Mouse (Mus musculus): ENCODE measurements around the gene Tmem132d. TPM values are rescaled to one million over a fixed set of nuclear protein-coding genes. Genes with fewer than 3 reads are reported as not detected.
A peak's percentile ranks its signal among the peaks of the same experiment; 100 is the strongest.

The Tmem132d gene
- polyA plus RNA-seq, 1 experiment from 2014 or later: 1.7 TPM

- no peak overlapping the region for H3K27ac ChIP-seq (replicated peaks)
- ATAC-seq (ENCODE audit: low read depth): no peak
- H3K9ac ChIP-seq: no peak overlapping the region
- H3K9me3 ChIP-seq: no peaks in the 10 kb centered on the region
- 77% methylated on average over 16 of the region's 16 CpGs for WGBS
- no peak overlapping the region for H3K4me3 ChIP-seq
- H3K36me3 ChIP-seq: no peaks in the 10 kb centered on the region
- H3K27me3 ChIP-seq: peaks cover 91% of the 10 kb centered on the region
- H3K4me1 ChIP-seq (replicated peaks): peaks cover 6% of the 10 kb centered on the region
- no peak overlapping the region for H3K4me2 ChIP-seq
Observed at GRCm38 (mm10) chr5:128438078-128438477, 5.2 kb upstream of the Tmem132d start.

DNA sequence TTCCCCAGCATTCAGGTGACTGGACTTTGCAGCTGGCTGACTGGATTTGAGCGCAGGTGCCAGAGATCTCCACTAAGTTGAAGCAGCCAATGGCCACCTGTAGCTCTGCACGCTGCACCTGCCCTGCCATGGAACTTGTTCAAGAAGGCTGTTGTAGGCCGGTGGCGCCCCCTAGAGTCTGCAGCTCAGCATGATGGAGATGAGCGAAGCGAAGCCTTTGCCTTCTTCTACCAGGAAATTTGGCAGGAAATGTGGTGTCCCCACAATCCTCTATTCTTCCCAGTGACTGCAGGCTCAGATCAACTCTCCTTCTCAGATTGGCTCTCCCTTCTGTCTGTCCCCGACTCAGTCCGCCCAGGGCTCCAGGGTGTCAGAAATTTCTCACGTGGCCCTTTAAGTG is 4.0 kb upstream of the Tmem132d start:
- WGBS: 22% methylated on average over 9 of the region's 9 CpGs
- Histone ChIP-seq H3K36me3 (no peaks in the 10 kb centered on the region), H3K9me3 (no peaks in the 10 kb centered on the region), H3K27me3 (peaks cover 91% of the 10 kb centered on the region), H3K4me1 (replicated peaks) (peaks cover 14% of the 10 kb centered on the region), H3K9ac (no peak overlapping the region), H3K4me3 (no peak overlapping the region), H3K27ac (replicated peaks) (no peak overlapping the region), H3K4me2 (no peak overlapping the region)
- ATAC-seq (ENCODE audit: low read depth): no peak

DNA sequence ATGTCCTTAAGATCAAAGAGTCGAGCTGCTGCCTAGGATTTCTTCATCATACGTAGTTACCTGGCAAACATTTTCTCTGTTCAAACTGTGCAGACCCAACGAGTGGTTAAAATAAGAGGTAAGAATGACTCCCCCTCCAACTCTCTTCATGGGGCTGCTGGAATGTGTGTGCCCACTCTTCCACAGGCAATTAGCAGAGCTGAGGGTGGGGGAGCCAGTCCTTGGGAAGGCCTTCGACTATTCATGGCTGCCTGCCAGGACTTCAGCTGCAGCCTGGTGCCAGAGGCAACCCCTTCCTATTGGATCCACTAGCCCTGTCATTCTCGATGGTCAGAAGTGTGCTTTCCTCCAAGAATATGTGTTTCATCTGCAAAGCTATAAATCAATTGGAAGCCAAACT is 2.8 kb upstream of the Tmem132d start:
- Histone ChIP-seq H3K27me3 (peaks cover 91% of the 10 kb centered on the region), H3K9me3 (no peaks in the 10 kb centered on the region), H3K9ac (no peak overlapping the region), H3K27ac (replicated peaks) (no peak overlapping the region), H3K4me3 (no peak overlapping the region), H3K4me1 (replicated peaks) (peaks cover 14% of the 10 kb centered on the region), H3K36me3 (no peaks in the 10 kb centered on the region), H3K4me2 (no peak overlapping the region)
- whole genome bisulfite sequencing: 56% methylated on average over 5 of the region's 5 CpGs
- no peak for ATAC-seq (ENCODE audit: low read depth)

- Histone ChIP-seq H3K9me3 (no peaks in the 10 kb centered on the region), H3K9ac (no peak overlapping the region), H3K4me1 (replicated peaks) (peaks cover 14% of the 10 kb centered on the region), H3K27ac (replicated peaks) (no peak overlapping the region), H3K4me2 (no peak overlapping the region), H3K36me3 (no peaks in the 10 kb centered on the region), H3K27me3 (peaks cover 89% of the 10 kb centered on the region), H3K4me3 (no peak overlapping the region)
- 35% methylated on average over 9 of the region's 9 CpGs for WGBS
- ATAC-seq (ENCODE audit: low read depth): no peak
Observed at GRCm38 (mm10) chr5:128433786-128434185, 909 bp upstream of the Tmem132d start.

- Histone ChIP-seq H3K4me1 (replicated peaks) (peaks cover 14% of the 10 kb centered on the region), H3K9ac (peak overlapping the region; percentile 73), H3K27ac (replicated peaks) (no peak overlapping the region), H3K27me3 (peaks cover 75% of the 10 kb centered on the region), H3K9me3 (no peaks in the 10 kb centered on the region), H3K36me3 (no peaks in the 10 kb centered on the region), H3K4me3 (peak overlapping the region; percentile 46), H3K4me2 (peak overlapping the region; percentile 84)
- no peak for ATAC-seq (ENCODE audit: low read depth)
- under 1% methylated on average over 33 of the region's 37 CpGs for WGBS
Observed at GRCm38 (mm10) chr5:128432422-128432821, 455 bp downstream of the Tmem132d start.

DNA sequence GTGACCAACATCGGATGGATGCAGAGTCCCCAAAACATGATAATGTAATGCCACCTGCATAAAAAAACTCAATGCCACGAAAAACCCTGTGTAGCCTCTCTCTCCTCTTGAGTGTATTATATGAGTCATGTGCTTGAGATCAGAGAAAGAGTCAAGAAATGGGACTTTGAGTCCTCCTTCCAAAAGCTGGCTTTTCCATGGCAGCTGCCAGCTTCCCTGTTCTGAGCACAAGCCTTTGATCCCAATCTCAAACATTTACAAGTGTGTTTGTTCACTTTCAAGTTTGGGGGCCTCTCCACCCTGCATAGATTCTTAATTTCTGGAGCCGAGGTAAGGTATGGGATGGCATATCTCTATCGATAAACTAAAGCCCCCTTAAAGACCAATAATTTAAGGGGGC is 8.2 kb downstream of the Tmem132d start:
- Histone ChIP-seq H3K9me3 (peaks cover 5% of the 10 kb centered on the region; the same call in 1 of the 2 replicates), H3K4me3 (no peak overlapping the region), H3K9ac (no peak overlapping the region), H3K4me1 (replicated peaks) (no peaks in the 10 kb centered on the region), H3K4me2 (no peak overlapping the region), H3K27ac (replicated peaks) (no peak overlapping the region), H3K27me3 (peaks cover 5% of the 10 kb centered on the region; the same call in 1 of the 2 replicates), H3K36me3 (no peaks in the 10 kb centered on the region)
- ATAC-seq (ENCODE audit: low read depth): no peak
- 86% methylated on average over 4 of the region's 4 CpGs for WGBS

GRCm38 (mm10) chr5:128424213-128424612 is 8.7 kb downstream of the Tmem132d start:
- 84% methylated on average over 2 of the region's 2 CpGs for WGBS
- Histone ChIP-seq H3K27ac (replicated peaks) (no peak overlapping the region), H3K36me3 (no peaks in the 10 kb centered on the region), H3K27me3 (0 out of 2 replicates have a peak, but pooled peaks cover 3% of the 10 kb centered on the region), H3K9ac (no peak overlapping the region), H3K4me2 (no peak overlapping the region), H3K4me1 (replicated peaks) (no peaks in the 10 kb centered on the region), H3K4me3 (no peak overlapping the region), H3K9me3 (peaks cover 5% of the 10 kb centered on the region; the same call in 1 of the 2 replicates)
- ATAC-seq (ENCODE audit: low read depth): no peak

DNA sequence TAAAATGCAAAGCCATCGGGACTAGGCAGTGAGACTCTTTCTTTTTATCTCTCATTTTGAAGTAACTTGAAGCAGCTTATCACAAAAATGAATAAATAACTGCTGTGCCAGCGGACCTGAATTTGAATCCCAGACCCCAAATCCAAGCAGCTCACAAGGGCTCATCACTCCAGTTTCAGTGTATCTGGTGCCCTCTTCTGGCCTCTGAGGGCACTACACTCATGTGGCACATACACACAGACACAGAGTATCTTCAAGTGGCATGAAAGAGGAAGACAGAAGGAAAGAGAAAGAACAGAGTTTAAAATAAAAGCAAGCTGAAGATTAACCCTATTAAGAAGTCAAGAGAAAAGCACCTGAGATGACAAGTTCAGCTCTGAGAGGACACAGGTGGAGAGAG is 10.8 kb downstream of the Tmem132d start:
- no peak overlapping the region for H3K27ac ChIP-seq (replicated peaks)
- peaks cover 5% of the 10 kb centered on the region; the same call in 1 of the 2 replicates for H3K9me3 ChIP-seq
- no peak for ATAC-seq (ENCODE audit: low read depth)
- no peaks in the 10 kb centered on the region for H3K36me3 ChIP-seq
- no peak overlapping the region for H3K4me2 ChIP-seq
- no peak overlapping the region for H3K9ac ChIP-seq
- no peak overlapping the region for H3K4me3 ChIP-seq
- no peaks in the 10 kb centered on the region; the same call in 1 of the 2 replicates for H3K4me1 ChIP-seq (replicated peaks)
- WGBS: 92% methylated on average over 2 of the region's 2 CpGs
- 0 out of 2 replicates have a peak, but pooled peaks cover 3% of the 10 kb centered on the region for H3K27me3 ChIP-seq

- ATAC-seq (ENCODE audit: low read depth): no peak
- no peaks in the 10 kb centered on the region for H3K27me3 ChIP-seq
- no peaks in the 10 kb centered on the region; the same call in 1 of the 2 replicates for H3K4me1 ChIP-seq (replicated peaks)
- no peaks in the 10 kb centered on the region for H3K36me3 ChIP-seq
- 45% methylated on average over 11 of the region's 11 CpGs for WGBS
- H3K9me3 ChIP-seq: peaks cover 5% of the 10 kb centered on the region; the same call in 1 of the 2 replicates
- H3K27ac ChIP-seq (replicated peaks): no peak overlapping the region
- H3K9ac ChIP-seq: no peak overlapping the region
- H3K4me2 ChIP-seq: peak overlapping the region; percentile 30
- no peak overlapping the region for H3K4me3 ChIP-seq
Observed at GRCm38 (mm10) chr5:128418149-128418710, 14.6 kb downstream of the Tmem132d start.

- Histone ChIP-seq H3K36me3 (no peaks in the 10 kb centered on the region), H3K9me3 (no peaks in the 10 kb centered on the region), H3K4me2 (no peak overlapping the region), H3K27me3 (no peaks in the 10 kb centered on the region), H3K27ac (replicated peaks) (no peak overlapping the region), H3K4me1 (replicated peaks) (no peaks in the 10 kb centered on the region; the same call in 1 of the 2 replicates), H3K9ac (no peak overlapping the region), H3K4me3 (no peak overlapping the region)
- 47% methylated on average over 8 of the region's 8 CpGs for WGBS
- no peak for ATAC-seq (ENCODE audit: low read depth)
Observed at GRCm38 (mm10) chr5:128414056-128414455, 18.8 kb downstream of the Tmem132d start.

DNA sequence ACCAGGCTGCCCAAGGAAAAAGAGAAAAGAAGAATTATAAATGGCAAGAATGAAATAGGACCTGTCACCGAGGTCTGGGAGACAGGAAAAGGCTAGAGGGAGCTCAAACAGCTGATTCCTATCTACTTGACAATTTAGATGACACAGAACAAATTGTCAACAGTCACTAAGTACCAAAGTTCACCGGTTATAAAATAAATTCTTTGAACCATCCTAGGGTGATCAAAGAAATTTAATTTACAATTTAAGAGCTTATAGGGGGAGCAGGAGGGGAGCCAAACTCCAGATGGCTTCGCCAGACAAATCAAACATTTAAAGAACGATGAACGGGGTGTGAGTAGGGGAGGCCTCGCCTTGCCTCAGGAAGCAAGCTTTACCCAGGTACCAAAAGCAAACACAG is 20.6 kb downstream of the Tmem132d start:
- Histone ChIP-seq H3K9ac (no peak overlapping the region), H3K4me3 (no peak overlapping the region), H3K27ac (replicated peaks) (no peak overlapping the region), H3K9me3 (no peaks in the 10 kb centered on the region), H3K27me3 (no peaks in the 10 kb centered on the region), H3K36me3 (no peaks in the 10 kb centered on the region), H3K4me1 (replicated peaks) (no peaks in the 10 kb centered on the region), H3K4me2 (no peak overlapping the region)
- WGBS: 70% methylated on average over 6 of the region's 6 CpGs
- no peak for ATAC-seq (ENCODE audit: low read depth)

GRCm38 (mm10) chr5:128407546-128407945 is 25.3 kb downstream of the Tmem132d start:
- Histone ChIP-seq H3K27ac (replicated peaks) (no peak overlapping the region), H3K9me3 (no peaks in the 10 kb centered on the region), H3K4me1 (replicated peaks) (no peaks in the 10 kb centered on the region), H3K4me2 (no peak overlapping the region), H3K9ac (no peak overlapping the region), H3K4me3 (no peak overlapping the region), H3K27me3 (no peaks in the 10 kb centered on the region), H3K36me3 (no peaks in the 10 kb centered on the region)
- 86% methylated on average over 9 of the region's 9 CpGs for WGBS
- no peak for ATAC-seq (ENCODE audit: low read depth)

GRCm38 (mm10) chr5:128405071-128405470 is 27.8 kb downstream of the Tmem132d start:
- H3K9me3 ChIP-seq: no peaks in the 10 kb centered on the region
- 93% methylated on average over 8 of the region's 8 CpGs for WGBS
- no peaks in the 10 kb centered on the region for H3K4me1 ChIP-seq (replicated peaks)
- no peak overlapping the region for H3K4me3 ChIP-seq
- H3K27me3 ChIP-seq: no peaks in the 10 kb centered on the region
- no peak overlapping the region for H3K27ac ChIP-seq (replicated peaks)
- H3K4me2 ChIP-seq: no peak overlapping the region
- H3K9ac ChIP-seq: no peak overlapping the region
- no peaks in the 10 kb centered on the region for H3K36me3 ChIP-seq
- no peak for ATAC-seq (ENCODE audit: low read depth)
